20 mouse cellular contexts compared by ENCODE assay signal in the genomic region with DNA sequence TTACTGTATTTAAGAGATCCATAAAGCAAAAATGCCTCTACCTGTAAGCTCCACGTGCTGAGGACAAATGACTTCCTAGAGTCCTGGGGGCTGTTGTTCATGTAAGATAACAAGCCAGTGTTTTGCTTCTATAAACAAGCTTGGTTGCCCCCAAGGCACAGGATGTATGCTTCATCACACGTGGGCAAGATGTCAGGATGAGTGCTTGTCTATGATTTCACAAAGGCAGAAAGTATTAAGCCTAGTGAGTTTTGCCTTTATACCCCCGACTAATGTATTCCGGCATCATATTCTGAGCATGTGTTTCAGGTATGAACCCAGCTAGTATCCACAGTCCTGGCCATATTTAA. TPM values are rescaled to one million over a fixed set of nuclear protein-coding genes. Genes with fewer than 3 reads are reported as not detected.
"Had no signal": no experiment of that assay in that cellular context is flagged by ENCODE, and none has a peak within 500 bp of the region (broad histone marks: within the 10 kb centered on the region; RNA-seq: fewer than 3 reads in every experiment).

No protein-coding gene starts in this region.

- H3K27me3 ChIP-seq: limb, embryonic 15.5 days; neural tube, embryonic 12.5 days had no signal

- H3K4me2 ChIP-seq: limb, embryonic 15.5 days; liver, embryonic 12.5 days; lung, embryonic 14.5 days; neural tube, embryonic 12.5 days had no signal

- ATAC-seq: liver, embryonic 12.5 days had no signal

- H3K9me3 ChIP-seq: limb, embryonic 15.5 days; liver, embryonic 12.5 days; megakaryocyte, embryonic 14.5 days; neural tube, embryonic 12.5 days had no signal

- H3K27ac ChIP-seq: kidney, postnatal 0 days; limb, embryonic 15.5 days; liver, embryonic 12.5 days; macrophage; neural tube, embryonic 12.5 days had no signal

- H3K9ac ChIP-seq: limb, embryonic 15.5 days; liver, embryonic 12.5 days; lung, embryonic 14.5 days; neural tube, embryonic 12.5 days had no signal

- H3K36me3 ChIP-seq: liver, embryonic 12.5 days; neural tube, embryonic 12.5 days had no signal

- DNase-seq: kidney, adult 11 months; kidney, adult 9 months; kidney, postnatal 36 days; layer of hippocampus, adult 9-11 months; layer of hippocampus, postnatal 36 days; lung, embryonic 14.5 days; lung, postnatal 10 days; right cerebral cortex, postnatal 25 days; thymus, postnatal 36 days had no signal

- H3K4me3 ChIP-seq: limb, embryonic 15.5 days; liver, embryonic 12.5 days; megakaryocyte, embryonic 14.5 days; neural tube, embryonic 12.5 days had no signal

- H3K4me1 ChIP-seq: limb, embryonic 15.5 days had no signal

RNA-seq across cellular contexts. Expression of a gene that starts 36.9 kb away (rescaled TPM):
- polyA plus RNA-seq: kidney, postnatal 0 days; limb, embryonic 11.5 days; limb, embryonic 15.5 days; liver, embryonic 12.5 days; lung, embryonic 14.5 days; macrophage; neural tube, embryonic 12.5 days; small intestine, adult 2 months; stomach, embryonic 16.5 days had no signal

RNA-seq across cellular contexts. Expression of a gene that starts 45.8 kb away (rescaled TPM):
- polyA plus RNA-seq: kidney, postnatal 0 days; limb, embryonic 11.5 days; liver, embryonic 12.5 days; liver, embryonic 16.5 days; lung, embryonic 14.5 days; macrophage; neural tube, embryonic 12.5 days; small intestine, adult 2 months; stomach, embryonic 16.5 days; thymus, postnatal 0 days had no signal
